Mouse (Mus musculus) lung, postnatal 4 days (tissue): ENCODE results near the gene Plekhm2.

Source experiments
- DNase-seq, 2 experiments: peaks; one replicate each; pipeline ENCODE4 v3.0.0; 2021

Plekhm2 gene

DNA sequence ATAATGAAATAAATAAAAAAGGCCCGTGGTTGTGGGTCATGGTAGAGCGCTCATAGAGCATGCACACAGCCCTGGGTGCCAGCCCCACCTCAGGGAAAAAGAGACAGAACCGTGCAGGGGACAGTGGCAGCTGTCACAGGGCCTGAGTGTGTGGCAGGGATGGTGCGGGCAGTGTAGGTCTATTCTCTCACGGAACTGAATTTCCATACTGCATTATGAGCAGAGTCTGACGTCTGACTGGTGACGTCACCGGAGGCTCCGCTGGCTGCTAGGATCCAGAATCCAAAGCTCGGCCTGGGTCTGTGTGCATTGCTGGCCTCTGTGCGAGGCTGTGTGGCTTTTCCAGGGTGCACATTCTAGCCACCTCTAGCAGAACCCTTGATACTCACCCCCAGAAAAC, 3.8 kb downstream of the Plekhm2 start:
- no peak for DNase-seq

DNA sequence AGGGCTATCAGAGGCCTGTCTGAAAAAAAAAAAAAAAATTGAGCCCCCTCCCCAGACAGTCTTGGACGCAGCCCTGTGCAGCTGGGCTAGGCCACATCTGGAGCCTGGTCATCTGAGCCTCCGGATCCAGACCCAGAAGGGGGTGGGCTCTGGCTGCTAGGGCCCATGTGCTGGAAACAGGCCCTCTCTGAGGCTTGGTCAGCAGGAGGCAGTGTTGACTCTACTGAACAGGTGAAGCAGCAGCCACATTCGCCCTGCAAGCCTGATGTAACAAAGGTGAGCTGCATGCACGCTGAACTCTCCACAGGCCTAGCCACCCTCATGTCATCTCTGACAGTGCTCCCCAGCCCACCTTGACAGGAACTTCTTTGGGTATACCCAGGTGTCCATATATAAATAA, 5.0 kb downstream of the Plekhm2 start:
- peak in 1 of 2 experiments; percentile 39 for DNase-seq

DNA sequence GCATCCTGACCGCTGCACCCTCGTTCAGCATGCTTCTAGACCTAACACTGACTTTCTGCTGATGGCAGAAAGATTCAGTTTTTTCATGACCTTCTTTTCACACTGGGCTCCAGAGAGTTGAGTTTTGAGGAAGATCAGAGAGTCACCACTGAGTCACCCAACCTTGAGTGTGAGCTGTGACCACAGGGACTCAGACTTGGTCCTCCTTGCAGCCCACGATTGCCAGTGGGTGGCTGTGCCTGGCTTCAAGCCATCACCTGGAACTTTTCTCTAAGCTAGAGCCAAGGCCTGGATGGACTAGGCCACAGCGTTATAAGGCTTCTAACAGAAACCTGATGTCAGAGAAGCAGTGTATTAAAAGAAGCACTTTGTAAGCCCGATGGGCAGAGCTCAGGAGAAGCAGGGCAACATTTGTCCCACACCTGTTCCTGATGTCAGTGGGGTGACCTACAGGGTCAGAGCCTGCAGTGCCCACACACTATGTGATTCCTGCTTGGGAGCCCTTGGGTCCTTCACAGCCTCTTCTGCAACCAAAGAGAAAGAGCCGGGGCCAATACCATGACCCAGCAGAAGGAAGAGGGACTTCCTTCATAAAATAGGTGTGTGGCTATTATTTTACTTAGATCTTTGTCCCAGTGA, 5.7 kb downstream of the Plekhm2 start:
- DNase-seq, result no peak

DNA sequence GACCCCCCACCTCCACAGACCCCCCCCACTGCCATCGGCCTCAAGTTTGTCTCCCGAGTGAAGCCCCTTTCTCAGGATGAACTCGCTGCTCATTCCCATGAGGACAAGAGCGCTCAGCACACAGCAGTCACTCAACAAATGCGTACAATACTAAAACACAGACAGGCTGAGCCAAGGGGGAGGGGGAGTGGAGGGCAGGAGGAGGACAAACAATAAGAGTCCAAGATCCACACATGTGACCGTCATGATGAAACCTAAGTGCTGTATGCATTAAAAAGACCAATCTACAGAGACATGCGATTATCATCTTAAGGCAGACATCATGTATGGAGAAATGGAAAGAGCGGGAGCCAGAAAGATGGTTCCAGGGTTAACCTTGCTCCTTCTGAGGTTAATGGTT, 7.8 kb downstream of the Plekhm2 start:
- no peak for DNase-seq

DNA sequence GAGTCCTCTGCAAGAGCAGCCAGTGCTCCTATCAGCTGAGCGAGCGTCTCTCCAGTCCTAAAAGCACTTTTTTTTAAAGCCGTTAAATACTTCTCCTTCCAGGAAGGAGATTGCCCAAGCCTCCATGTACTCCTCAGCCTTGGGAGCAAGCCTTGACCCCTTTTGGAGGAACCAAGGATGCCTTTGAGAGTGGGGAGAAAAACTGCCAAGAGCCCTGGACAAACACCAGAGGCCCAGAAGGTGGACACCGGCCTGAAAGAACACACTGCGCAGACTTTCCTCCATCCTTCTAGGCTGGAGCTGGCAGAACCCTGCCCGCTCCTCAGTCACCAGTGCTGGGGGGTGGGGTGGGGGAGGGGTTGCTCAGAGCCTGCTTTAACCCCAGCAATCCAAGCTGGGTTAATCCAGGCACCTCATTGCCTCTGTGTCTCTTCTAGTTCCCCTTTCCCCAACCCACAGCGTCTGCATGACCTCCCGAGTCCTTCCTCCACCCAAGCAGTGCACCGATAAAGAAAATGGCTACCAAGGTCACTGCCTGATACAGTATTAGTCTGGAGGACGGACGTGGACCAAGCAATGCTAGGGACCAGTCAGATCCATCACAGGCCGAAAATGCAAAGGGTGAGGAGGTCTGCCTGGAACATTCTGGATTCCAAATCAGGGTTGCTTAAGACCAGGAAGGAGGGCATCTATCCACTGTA, 8.6 kb downstream of the Plekhm2 start:
- DNase-seq, result peak; percentile 46 to 59

DNA sequence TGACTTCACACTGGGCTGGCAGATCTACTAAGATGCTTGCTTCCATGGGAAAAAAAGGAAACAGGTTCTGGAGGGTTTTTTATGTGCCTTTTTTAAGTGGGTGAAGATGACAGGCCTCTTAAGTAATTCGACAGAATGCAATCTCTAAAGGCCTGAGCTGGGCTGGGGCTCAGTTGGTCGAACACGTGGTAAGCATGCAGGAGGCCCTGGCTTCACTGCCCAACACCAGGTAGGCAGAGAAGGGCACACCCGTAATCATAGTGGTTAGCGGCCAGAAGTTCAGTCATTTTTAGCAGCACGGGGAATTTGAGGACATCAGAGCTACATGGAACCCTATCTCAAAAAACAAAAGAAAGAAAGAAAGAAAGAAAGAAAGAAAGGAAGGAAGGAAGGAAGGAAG, 10.2 kb downstream of the Plekhm2 start:
- no peak for DNase-seq

DNA sequence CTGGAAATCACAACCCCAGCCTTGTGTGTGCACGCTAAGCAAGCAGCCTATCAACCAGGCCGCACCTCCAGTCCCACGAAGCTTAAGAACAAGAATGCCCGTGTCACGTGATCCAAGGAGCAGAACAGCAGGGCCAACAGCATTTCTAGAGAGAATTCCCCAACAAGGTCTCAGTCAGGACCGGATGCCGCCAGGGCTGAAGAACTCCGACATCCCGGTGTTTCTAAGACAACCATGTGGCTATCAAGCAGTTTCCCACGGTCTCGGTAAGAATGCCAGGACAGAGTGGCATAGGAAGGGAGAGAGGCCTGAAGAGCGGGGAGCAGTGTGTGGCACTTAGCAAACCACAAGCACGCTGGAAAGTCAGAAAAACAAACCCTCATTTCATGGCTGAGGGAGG, 10.9 kb downstream of the Plekhm2 start:
- DNase-seq, result peak in 1 of 2 experiments; percentile 47

DNA sequence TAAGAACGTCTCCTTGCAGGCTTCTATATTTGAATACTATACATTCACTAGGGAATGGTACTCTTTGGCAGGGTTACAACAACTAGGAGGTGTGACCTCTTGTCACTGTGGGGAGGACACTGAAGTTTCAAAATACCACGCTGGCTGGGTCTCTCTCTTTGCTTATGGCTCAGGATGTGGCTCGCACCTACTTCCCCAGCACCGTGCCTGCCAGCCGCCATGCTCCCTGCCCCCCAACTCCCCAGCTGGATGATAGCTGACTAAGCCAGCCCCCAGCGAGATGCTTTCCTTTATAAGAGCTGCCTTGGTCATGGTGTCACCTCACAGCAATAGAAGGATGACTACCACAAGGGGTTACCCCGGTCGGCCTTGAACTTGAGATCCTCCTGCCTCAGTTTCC, 11.7 kb downstream of the Plekhm2 start:
- no peak for DNase-seq

DNA sequence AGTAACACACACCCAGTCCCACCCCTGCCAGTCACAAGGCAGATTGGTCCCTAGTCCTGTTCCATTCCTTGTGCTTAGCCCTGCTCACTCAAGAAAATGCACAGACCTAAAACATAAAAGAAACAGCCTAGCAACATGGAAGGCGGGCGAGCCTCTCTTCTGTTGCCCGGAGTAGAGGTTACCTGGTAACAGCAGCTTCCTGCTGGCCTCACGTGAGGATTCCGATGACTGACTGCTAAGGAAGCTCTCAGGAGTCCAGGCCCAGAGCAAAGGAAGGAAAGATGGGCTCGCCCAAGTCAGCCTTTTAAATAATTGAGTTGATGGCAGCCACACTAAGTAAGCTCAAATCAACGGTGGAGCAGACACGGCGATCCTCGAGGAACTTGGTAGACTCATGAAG, 12.8 kb downstream of the Plekhm2 start:
- no peak for DNase-seq

DNA sequence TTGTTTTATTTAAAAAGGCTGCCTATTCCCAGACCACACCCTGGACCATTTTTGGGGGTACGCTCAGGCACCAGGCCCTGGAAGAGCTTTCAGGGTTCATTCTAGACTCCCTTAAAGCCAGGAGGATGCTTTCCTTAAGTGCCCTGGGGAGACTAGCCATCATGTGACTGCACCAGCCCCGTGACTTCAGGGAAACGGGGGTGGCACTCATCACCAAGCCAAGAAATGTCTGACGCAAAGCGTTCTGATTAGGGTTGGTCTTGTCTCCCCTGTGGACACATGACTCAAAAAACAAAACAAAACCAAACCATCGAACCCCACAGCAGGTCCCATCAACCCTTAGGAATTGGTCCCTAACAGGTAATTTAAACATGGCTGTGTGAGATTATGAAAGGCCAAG, 13.4 kb downstream of the Plekhm2 start:
- DNase-seq, result no peak

DNA sequence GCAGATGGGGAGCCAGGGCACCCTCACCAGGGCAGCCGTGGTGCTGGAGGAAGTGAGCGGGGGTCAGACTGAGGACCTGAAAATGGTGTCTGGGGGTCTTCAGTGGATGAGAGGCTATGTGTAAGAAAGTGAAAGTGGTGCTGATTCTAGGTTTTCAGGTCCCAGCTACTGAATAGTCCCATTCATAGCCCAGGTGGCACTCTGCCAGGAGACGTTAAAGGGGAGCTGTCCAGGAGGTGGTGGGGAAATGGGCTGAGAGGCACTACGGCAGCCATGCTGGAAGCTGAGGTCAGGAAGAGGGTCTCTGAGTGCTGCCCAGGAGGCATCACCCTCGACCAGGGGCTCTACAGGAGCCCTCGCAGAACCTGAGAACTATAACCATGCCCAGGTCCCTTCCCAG, 15.5 kb downstream of the Plekhm2 start:
- no peak for DNase-seq

DNA sequence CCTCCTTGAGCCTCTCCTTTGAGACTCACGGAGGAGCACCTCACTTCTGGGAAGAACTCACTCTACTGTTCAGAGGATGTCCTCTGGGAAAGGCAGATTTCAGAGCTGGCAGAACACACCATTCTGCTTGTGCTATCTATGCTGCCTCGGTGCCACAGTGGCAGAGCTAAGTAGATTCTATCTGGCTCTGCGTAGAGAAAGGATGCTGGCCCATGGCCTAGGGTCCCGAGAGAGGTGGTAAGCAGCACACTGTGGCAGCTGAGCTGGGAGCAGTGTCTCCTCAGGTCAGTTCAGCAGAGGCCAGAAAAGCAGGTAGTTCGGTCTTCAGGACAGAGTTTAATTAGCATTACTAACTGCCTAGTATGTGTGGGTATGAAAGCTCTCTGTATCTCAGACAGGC, 16.4 kb downstream of the Plekhm2 start:
- no peak for DNase-seq

DNA sequence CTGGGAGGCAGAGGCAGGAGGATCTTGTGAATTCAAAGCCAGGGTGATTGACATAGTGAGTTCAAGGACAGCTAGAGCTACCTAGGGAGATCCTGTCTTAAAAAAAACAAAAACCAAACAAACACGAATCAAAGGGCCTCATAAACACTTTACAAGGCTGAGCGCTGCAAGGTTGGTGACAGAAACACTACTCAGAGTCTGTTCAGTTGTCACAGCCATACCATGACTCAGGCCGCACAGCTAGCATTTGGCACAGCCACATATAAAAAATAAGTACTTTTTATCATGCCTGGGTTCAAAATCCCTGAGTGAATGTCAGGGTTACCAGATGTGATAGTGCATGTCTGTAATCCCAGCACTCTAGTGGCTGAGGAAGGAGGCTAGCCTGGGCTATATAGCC, 17.5 kb downstream of the Plekhm2 start:
- no peak for DNase-seq

DNA sequence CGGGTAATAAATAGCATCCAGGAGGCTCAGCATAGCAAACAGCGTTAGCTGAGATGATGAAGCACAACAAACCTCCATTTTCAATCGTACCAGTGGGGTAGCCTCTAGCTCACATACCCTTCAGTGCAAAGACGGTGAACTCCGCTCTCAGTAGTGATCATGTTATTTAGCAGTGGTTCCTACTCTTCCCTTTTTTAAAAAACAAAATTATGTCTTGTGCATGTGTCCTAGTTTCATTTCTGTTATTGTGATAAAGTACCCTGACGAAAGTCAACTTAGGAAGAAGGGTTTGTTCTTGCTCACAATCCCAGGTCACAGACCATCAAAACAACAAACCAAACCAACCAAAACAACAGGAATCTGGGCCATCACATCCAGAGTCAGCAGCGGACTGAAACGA, 18.7 kb downstream of the Plekhm2 start:
- DNase-seq, result no peak

DNA sequence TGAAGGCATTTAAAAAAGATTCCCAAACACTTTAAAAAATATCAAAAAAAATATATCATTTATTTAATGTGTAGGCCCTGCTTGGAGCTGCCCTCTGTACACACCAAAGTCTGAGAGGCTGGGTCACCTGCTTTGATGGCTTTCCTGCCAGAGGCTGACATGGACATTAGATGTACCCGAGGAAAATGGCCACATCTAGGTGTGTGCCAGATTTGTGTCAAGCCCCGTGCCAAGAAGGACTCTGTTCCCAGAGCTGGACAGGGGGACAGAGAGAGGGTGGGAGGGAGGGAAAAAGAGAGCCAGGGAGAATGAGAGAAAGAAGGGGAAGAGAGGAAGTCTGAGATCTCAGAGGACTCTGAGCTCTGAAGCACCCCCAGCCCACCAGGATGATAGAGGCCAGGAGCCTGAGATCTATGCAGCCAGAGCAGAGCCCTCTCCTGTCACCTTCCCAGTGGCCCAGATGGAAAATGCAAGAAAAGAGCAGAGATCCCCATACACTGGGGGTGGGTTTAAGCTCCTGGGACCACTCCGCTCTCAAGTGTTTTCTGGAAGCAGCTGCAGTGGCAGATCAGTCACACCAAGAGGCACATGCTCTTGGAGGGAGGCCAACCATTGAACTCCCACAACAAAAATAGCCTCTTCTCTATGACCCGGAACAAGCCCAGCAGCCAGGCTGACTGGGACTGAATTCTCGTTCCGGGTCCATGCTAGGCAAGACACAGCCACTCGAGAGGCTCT, 21.4 kb downstream of the Plekhm2 start:
- peak; percentile 71 to 80 for DNase-seq

DNA sequence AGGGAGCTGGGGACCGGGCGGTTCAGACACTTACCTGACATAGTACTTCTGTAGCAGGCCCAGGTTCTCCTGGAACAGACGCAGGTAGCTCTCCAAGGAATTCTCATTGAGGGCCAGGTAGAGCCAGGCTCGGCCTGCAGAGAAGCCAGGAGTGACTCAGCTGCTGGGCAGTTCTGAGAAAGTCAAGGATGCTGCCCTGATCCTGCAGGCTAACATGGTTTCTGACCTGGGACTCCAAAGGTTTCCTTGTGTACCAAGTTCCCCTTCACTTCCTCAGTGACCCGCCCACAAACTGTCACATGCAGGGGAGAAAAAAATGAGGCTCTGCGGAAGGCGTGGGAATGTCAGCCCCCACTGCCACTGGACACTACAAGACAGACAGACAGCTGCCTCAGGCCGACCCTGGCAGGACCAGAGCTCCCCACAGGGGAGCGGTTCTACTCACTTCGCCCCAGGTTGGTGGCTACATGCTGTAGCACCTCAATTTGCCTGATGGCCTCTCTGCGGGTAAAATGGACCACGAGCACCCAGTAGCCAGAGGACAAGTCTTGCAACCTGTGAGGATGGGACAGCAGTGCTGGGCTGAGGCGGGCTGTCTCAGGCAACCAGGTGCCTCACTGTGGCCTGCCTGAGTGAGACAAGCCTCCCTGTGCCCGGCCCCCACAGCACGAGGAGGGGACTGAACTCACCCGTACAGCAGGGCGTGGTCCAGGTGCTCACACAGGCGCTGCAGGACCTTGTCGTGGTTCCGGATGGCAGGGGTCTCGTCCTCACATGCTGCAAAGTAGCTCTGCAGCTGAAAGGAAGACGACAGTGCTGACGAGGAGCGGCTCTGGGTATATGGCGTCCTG, 22.5 kb downstream of the Plekhm2 start:
- peak in 1 of 2 experiments; percentile 27 for DNase-seq

DNA sequence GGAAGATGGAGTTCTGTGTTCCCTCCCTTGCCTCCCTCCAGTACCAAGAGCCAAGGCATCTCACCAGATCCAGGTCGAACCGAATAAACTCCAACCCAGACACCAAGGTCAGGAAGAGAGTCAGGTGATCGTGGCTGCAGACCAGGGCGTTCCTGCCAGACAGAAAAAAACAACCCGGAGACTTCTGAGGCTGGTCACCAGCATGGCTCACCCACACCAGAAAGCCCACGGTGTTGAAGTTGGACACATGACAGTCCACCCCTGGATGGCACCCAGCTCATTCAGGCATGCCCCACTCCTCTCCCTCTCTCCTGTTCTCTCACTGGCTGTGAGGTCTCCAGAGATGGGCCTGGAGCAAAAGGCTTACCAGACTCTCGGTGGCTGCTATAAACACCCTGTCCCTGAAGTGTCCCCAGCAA, 23.3 kb downstream of the Plekhm2 start:
- DNase-seq, result peak in 1 of 2 experiments; percentile 37

DNA sequence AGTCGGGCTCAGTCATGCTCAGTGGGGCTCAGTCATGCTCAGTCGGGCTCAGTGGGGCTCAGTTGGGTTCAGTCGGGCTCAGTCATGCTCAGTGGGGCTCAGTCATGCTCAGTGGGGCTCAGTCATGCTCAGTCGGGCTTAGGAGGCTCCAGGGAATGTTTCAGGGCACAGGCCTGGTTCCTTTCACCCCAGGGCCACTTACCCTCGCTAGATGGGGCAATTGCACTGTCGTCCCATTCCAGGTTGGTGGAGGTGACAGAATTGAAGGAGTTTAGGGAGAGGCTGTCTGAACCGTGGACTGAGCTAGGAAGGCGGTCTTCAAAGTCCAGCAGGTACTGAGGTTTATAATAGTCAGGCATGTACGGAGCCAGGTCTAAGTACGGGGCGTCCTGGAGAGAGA, 25.2 kb downstream of the Plekhm2 start:
- DNase-seq, result no peak

DNA sequence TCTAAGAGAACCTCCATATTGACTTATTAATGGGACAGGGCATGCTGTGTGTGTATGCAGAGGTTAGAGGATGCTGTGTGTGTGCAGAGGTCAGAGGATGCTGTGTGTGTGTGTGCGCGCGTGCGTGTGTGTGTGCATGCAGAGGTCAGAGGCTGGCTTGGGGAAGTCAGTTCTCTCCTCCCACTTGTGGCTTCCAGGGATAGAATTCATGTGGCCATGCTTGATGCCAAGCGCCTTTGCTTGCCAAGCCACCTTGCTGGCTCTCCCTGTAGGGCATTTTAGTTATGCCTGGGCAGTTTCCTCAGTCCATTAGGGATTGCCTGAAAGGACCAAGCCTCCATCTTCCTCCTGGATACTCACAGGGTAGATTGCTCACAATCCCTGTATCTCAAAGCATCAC, 28.0 kb downstream of the Plekhm2 start:
- DNase-seq, result no peak

DNA sequence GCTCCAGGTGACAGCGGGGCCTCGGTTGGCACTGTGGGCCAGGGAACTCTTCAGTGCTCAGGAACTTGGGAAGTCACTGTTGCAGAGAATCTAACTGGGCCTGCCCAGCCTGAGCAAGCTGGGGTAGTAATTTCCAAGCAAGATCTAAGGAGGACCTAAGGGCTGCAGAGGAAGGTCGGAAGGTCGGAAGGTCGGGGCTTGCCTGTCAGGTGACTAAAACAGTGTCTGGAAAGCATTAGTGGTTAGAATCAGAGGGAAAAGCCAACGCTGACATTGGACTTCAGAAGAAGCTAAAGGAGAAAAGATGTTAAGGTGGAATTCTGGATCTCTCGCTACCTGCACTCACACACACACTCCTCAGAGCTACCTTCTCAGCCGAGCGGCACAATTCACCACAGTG, 28.7 kb downstream of the Plekhm2 start:
- peak in 1 of 2 experiments; percentile 15 for DNase-seq

DNA sequence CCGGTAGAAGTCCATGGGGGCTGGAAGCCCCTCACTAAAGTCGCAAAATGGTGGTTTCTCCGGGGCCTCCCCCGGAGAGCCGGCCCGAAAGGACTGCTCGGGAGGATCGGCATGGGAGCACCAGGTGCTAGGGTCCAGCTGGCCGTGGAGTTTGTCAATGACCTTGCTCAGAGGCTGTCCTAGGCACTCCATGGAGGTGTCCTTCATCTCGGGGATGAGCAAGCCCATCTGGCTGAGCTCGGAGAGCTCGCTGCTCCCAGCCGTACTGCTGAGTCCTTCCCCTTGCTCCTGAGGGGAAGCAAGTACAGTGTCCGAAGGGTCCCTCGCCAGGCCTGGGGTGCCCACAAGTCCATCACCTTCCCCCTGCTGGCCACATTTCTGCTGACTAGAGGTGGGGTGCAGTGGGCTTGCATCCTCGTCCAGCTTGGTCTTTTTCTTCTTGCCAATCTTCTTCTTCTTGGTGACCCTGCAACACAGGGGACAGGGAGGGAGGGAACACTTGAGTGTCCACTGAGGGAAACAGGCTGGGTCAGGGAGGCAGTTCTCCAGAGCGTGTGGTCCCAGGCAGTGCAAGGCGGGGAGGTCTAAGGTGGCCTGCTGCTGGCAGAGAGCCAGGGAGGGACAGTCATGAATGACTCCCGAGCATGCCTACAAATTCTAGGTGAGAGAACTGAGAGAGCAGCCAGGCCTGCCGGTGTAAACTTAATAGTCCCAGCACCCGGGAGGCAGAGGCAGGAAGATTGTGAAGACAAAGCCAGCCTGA, 32.4 kb downstream of the Plekhm2 start:
- DNase-seq, result peak; percentile 58 to 85

DNA sequence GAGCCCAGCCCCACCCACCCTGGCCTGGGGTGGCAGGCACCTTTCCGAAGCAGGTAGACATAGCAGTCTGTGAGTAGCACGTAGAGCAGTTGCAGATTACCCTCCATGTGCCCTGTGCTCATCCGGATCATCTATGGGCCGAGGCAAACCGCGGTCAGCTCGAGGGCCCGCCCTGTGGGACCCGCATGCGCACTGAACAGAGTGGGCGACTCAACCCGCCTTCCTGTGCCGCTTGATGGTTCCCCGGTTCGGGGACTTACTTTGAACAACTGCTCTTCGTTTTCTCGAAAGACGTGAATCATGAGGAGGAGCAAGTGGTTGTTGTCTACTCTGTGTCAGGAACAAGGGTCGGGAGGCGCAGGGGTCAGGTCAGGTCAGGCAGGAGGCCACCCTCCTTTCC, 33.4 kb downstream of the Plekhm2 start:
- DNase-seq, result no peak
